ENCODE assay signal across 9 mouse cellular contexts in the genomic region with DNA sequence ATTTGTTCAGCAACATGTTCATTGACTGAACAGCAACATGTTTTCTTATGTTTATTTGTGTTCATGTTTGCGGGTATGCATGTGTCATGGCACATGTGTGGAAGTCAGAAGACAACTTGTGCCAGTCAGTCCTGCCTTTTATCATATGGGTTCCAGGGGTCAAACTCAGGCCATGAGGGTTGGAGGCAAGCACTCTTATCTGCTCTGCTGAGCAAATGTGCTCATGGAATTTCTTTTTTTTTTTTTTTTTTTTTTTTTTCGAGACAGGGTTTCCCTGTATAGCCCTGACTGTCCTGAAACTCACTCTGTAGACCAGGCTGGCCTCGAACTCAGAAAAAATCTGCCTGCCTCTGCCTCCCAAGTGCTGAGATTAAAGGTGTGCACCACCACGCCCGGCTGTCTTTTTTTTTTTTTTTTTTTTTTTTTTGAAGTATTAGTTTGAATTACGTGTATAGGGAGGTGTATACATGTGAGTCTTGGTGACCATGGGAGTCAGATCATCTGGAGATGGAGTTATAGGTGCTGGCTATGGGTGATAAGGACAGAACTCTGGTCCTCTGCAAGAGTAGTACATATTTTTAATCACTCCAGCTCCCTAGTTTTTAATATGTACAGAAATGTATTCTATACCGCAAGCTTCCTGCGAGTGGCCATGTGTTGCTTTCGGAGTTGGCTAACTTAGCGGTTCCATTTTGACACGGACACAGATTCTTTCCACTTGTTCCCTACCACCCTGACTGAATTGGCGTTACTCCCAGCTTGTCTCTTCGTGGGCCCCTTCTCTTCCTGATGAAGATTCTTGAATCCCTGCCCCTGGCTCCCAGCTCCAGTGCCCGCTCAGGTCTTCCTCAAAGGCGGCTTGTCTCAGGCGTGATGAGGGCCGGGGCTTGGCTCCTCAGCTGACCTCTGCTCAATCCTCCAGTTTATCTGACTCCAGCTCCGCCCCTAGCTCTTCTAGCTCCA. TPM values are rescaled to one million over a fixed set of nuclear protein-coding genes. Genes with fewer than 3 reads are reported as not detected.
A peak's percentile ranks its signal among the peaks of the same experiment; 100 is the strongest.
DNase-seq lines count a peak whose midpoint lies in the region; ATAC-seq and TF ChIP-seq lines count a peak whose summit lies in the region.
"Had no signal": no experiment of that assay in that cellular context is flagged by ENCODE, and none has a peak within 500 bp of the region (broad histone marks: within the 10 kb centered on the region; RNA-seq: fewer than 3 reads in every experiment).

No protein-coding gene starts in this region.

- DNase-seq in left cerebral cortex, postnatal 4 days: peak; percentile 13
- DNase-seq in left cerebral cortex, adult 2 months (ENCODE audit: extremely low spot score in 1 of 2, low spot score in 2 of 2): no peak
- DNase-seq in embryonic facial prominence, embryonic 10.5 days (ENCODE audit: low spot score): no peak
- DNase-seq in lung, postnatal 4 days: peak; percentile 6 to 27
- no peak for DNase-seq in ovary, adult 18-20 months (ENCODE audit: low spot score)
- DNase-seq in right cerebral cortex, adult 2 months (ENCODE audit: low spot score in 2 of 2): no peak
- no peak for DNase-seq in frontal cortex, postnatal 25 days (ENCODE audit: low spot score in 2 of 2)

- 79% methylated on average over 18 of the region's 18 CpGs for WGBS in embryonic facial prominence, embryonic 10.5 days
- 54% methylated on average over 17 of the region's 18 CpGs for WGBS in heart, embryonic 14.5 days

- no peak overlapping the region; the same call in 1 of the 2 replicates for H3K27ac ChIP-seq in left cerebral cortex, adult 2 months
- H3K27ac ChIP-seq in embryonic facial prominence, embryonic 10.5 days (replicated peaks): 0 out of 2 replicates have a peak overlapping the region, but pooled peaks have one; percentile 70
- peak overlapping the region; percentile 78 to 89 for H3K27ac ChIP-seq in heart, embryonic 14.5 days (replicated peaks in 1 of 2; ENCODE audit: control insufficient read depth in 1 of 2, insufficient read depth in 1 of 2, low read depth in 2 of 2, low read length in 2 of 2)

- no peak overlapping the region for H3K9ac ChIP-seq in heart, embryonic 14.5 days (ENCODE audit: low read length)

- peak overlapping the region; percentile 58 for H3K4me2 ChIP-seq in heart, embryonic 14.5 days (ENCODE audit: low read length)

- intact Hi-C loops in left cerebral cortex, postnatal 4 days (cut with DNase I): loop anchor here (5.0 to 10.0 kb wide), 2 partner anchors 51 to 149 kb away; a partner anchor contains a TSS
- intact Hi-C loops in left cerebral cortex, adult 2 months (cut with DNase I): loop anchor here (1.0 to 10.0 kb wide), 2 partner anchors 26 to 149 kb away; a partner anchor contains a TSS

- no peak for TF ChIP-seq CTCF in left cerebral cortex, adult 2 months (IDR thresholded peaks at IDR 0.05)

- no peaks in the 10 kb centered on the region for H3K27me3 ChIP-seq in embryonic facial prominence, embryonic 10.5 days (replicated peaks; ENCODE audit: low read depth, poor library complexity, severe bottlenecking)
- no peaks in the 10 kb centered on the region for H3K27me3 ChIP-seq in heart, embryonic 14.5 days (ENCODE audit: control insufficient read depth, insufficient read depth, low read length)
- H3K27me3 ChIP-seq: Patski had no signal

- peaks cover 20% of the 10 kb centered on the region for H3K4me1 ChIP-seq in embryonic facial prominence, embryonic 10.5 days
- H3K4me1 ChIP-seq in heart, embryonic 14.5 days (ENCODE audit: control insufficient read depth in 2 of 2, insufficient read depth in 2 of 2, low read length in 2 of 2): peaks cover 15 to 31% of the 10 kb centered on the region in 2 experiments

- no peaks in the 10 kb centered on the region for H3K36me3 ChIP-seq in embryonic facial prominence, embryonic 10.5 days (replicated peaks)
- H3K36me3 ChIP-seq in heart, embryonic 14.5 days (ENCODE audit: control insufficient read depth, insufficient read depth, low read length): no peaks in the 10 kb centered on the region

- H3K4me3 ChIP-seq in left cerebral cortex, adult 2 months: no peak overlapping the region
- H3K4me3 ChIP-seq in embryonic facial prominence, embryonic 10.5 days: 0 out of 2 replicates have a peak overlapping the region, but pooled peaks have one; percentile 47
- no peak overlapping the region for H3K4me3 ChIP-seq in heart, embryonic 14.5 days (ENCODE audit: control insufficient read depth in 1 of 2, insufficient read depth in 1 of 2, low read depth in 1 of 2, low read length in 2 of 2)

- ATAC-seq in heart, embryonic 14.5 days (ENCODE audit: insufficient number of reproducible peaks, insufficient read depth, low FRiP score, low read depth): no peak

- no peaks in the 10 kb centered on the region for H3K9me3 ChIP-seq in embryonic facial prominence, embryonic 10.5 days
- H3K9me3 ChIP-seq in heart, embryonic 14.5 days (ENCODE audit: control insufficient read depth, low read length): no peaks in the 10 kb centered on the region

RNA-seq across cellular contexts. Expression of a gene that starts 26.8 kb away (rescaled TPM):
- total RNA-seq in left cerebral cortex, postnatal 4 days (2021): 100 to 1,000 TPM; 229 to 245 TPM
- total RNA-seq in left cerebral cortex, adult 2 months (2021): 100 to 1,000 TPM; 102 to 115 TPM
- polyA plus RNA-seq in embryonic facial prominence, embryonic 10.5 days (2016; fragmentation: Nextera tagmentation; extraction: Ambion mirVana): 159 and 165 TPM in 2 replicates
- polyA plus RNA-seq in heart, embryonic 14.5 days (2014; fragmentation: Nextera tagmentation; extraction: Ambion mirVana): 537 and 540 TPM in 2 replicates

RNA-seq across cellular contexts. Expression of a gene that starts 40.4 kb away (rescaled TPM):
- total RNA-seq in left cerebral cortex, postnatal 4 days (2021): 10 to 100 TPM; 71.0 to 82.9 TPM
- 10 to 100 TPM; 39.5 to 43.1 TPM for total RNA-seq in left cerebral cortex, adult 2 months (2021)
- polyA plus RNA-seq in embryonic facial prominence, embryonic 10.5 days (2016; fragmentation: Nextera tagmentation; extraction: Ambion mirVana): 194 and 195 TPM in 2 replicates
- polyA plus RNA-seq in heart, embryonic 14.5 days (2014; fragmentation: Nextera tagmentation; extraction: Ambion mirVana): 110 and 125 TPM in 2 replicates

Comparison
In these comparisons a context has a peak if more than half of its experiments do, and no peak if none do; other contexts are left out.
1. DNase-seq: peak in left cerebral cortex, postnatal 4 days (single experiment) and lung, postnatal 4 days (2 of 2); none in left cerebral cortex, adult 2 months (0 of 2), embryonic facial prominence, embryonic 10.5 days (single experiment), ovary, adult 18-20 months (single experiment), right cerebral cortex, adult 2 months (0 of 2) and frontal cortex, postnatal 25 days (0 of 2).